In genomic region chr3:83994217-83994839, GRCm38 (mm10) we compare ENCODE assay signal across 8 mouse cellular contexts. TPM values are rescaled to one million over a fixed set of nuclear protein-coding genes. Genes with fewer than 3 reads are reported as not detected.
DNase-seq lines count a peak whose midpoint lies in the region; ATAC-seq and TF ChIP-seq lines count a peak whose summit lies in the region.

No protein-coding gene starts in this region.

- H3K4me2 ChIP-seq in lung, postnatal 0 days (replicated peaks; ENCODE audit: low read depth, low read length): no peak overlapping the region

- H3K4me3 ChIP-seq in E14TG2a.4 (replicated peaks; ENCODE audit: low read length): 0 out of 2 replicates have a peak overlapping the region, but pooled peaks have one; percentile 32
- no peak overlapping the region for H3K4me3 ChIP-seq in lung, postnatal 0 days (ENCODE audit: low read depth, low read length)

- DNase-seq in embryo, embryonic 10 days (ENCODE audit: low spot score): peak; percentile 82
- DNase-seq in kidney, adult 11 months: peak; percentile 24
- DNase-seq in lung, postnatal 0 days (ENCODE audit: low spot score): peak; percentile 89
- DNase-seq in gastrocnemius, adult 8-10 months (ENCODE audit: low spot score in 2 of 2): no peak
- DNase-seq in adipocyte (ENCODE audit: low spot score): no peak
- no peak for DNase-seq in cerebellum, adult 9-11 months
- no peak for DNase-seq in urinary bladder, adult 2 months (ENCODE audit: low spot score)

- no peak overlapping the region for H3K27ac ChIP-seq in lung, postnatal 0 days (ENCODE audit: low read length)

- peaks cover 90% of the 10 kb centered on the region for H3K4me1 ChIP-seq in E14TG2a.4 (replicated peaks; ENCODE audit: low read depth, low read length)
- H3K4me1 ChIP-seq in lung, postnatal 0 days (ENCODE audit: insufficient read depth, low read depth, low read length): peaks cover 29% of the 10 kb centered on the region

- peak; percentile 92 for ATAC-seq in lung, postnatal 0 days

- H3K36me3 ChIP-seq in E14TG2a.4 (ENCODE audit: insufficient read depth, low read length): peaks cover 5% of the 10 kb centered on the region
- no peaks in the 10 kb centered on the region for H3K36me3 ChIP-seq in lung, postnatal 0 days (ENCODE audit: insufficient read depth, low read length)

- H3K9me3 ChIP-seq in E14TG2a.4 (ENCODE audit: low read length): no peaks in the 10 kb centered on the region
- H3K9me3 ChIP-seq in lung, postnatal 0 days (ENCODE audit: low read length): no peaks in the 10 kb centered on the region

- H3K27me3 ChIP-seq in E14TG2a.4 (ENCODE audit: insufficient read depth, low read length): no peaks in the 10 kb centered on the region
- no peaks in the 10 kb centered on the region for H3K27me3 ChIP-seq in lung, postnatal 0 days (replicated peaks; ENCODE audit: insufficient read depth, low read length)

- TF ChIP-seq CTCF in E14TG2a.4 (conservative IDR thresholded peaks at IDR 0.05; ENCODE audit: low read length): no peak
- TF ChIP-seq CTCF in lung, postnatal 0 days (IDR thresholded peaks at IDR 0.05): peak; percentile 66

- WGBS in lung, postnatal 0 days: 19% methylated on average over 8 of the region's 8 CpGs

- no peak overlapping the region for H3K9ac ChIP-seq in lung, postnatal 0 days (replicated peaks; ENCODE audit: low read depth)

- TF ChIP-seq EP300 in lung, postnatal 0 days (IDR thresholded peaks at IDR 0.05): peak; percentile 44; the same call in 1 of the 2 replicates

RNA-seq across cellular contexts. Expression of gene Tmem131l, which starts 45.6 kb away (rescaled TPM):
- polyA plus RNA-seq in lung, postnatal 0 days (2015; fragmentation: Nextera tagmentation; extraction: Ambion mirVana): 18.4 and 21.3 TPM in 2 replicates
- 10 to 100 TPM in 3 of 4 experiments, 1 to 10 TPM in 1; 8.7 to 13.1 (median 11.6) TPM for total RNA-seq in gastrocnemius, adult 8-10 months (2022)
- polyA plus RNA-seq in urinary bladder, adult 2 months (2012; rRNA removed): 21.4 and 23.7 TPM in 2 replicates

Comparison
In these comparisons a context has a peak if more than half of its experiments do, and no peak if none do; other contexts are left out.
1. DNase-seq: peak in embryo, embryonic 10 days (single experiment), kidney, adult 11 months (single experiment) and lung, postnatal 0 days (single experiment); none in gastrocnemius, adult 8-10 months (0 of 2), adipocyte (single experiment), cerebellum, adult 9-11 months (single experiment) and urinary bladder, adult 2 months (single experiment).